Mouse (Mus musculus) central nervous system, embryonic 11.5 days (tissue): ENCODE results near the gene Mettl7a3. TPM values are rescaled to one million over a fixed set of nuclear protein-coding genes. Genes with fewer than 3 reads are reported as not detected.

Experiments
- polyA plus RNA-seq: library from polyadenylated mRNA; depleted of rRNA; stranded (reverse); fragments of >200 nt; gene quantifications from 2 replicates; pipeline ENCODE4 v1.2.3, GENCODE M21; 2012; rRNA removed

Mettl7a3 gene
- polyA plus RNA-seq = 0.06 and 0.16 TPM in 2 replicates

GRCm38 (mm10) chr15:100334629-100335028 is at the start of gene Mettl7a3:
TSS of gene Mettl7a3 (plus strand) at chr15:100334929.

GRCm38 (mm10) chr15:100304019-100304991 is 30.4 kb upstream of the Mettl7a3 start, which contains the start of gene Mettl7a1:
TSS of gene Mettl7a1 (plus strand) at chr15:100304140.

GRCm38 (mm10) chr15:100352711-100353250 is 18.1 kb downstream of the Mettl7a3 start, which contains the start of the genes Methig1 and Mettl7a2:
TSS of gene Methig1 (plus strand) at chr15:100353149.
TSS of gene Mettl7a2 (plus strand) at chr15:100353200.

GRCm38 (mm10) chr15:100364242-100364641 is 29.5 kb downstream of the Mettl7a3 start, which contains the start of gene Higd1c:
TSS of gene Higd1c (plus strand) at chr15:100364542.

Other genes starting within 250 kb of the Mettl7a3 start
- 34.1 and 35.2 TPM in 2 replicates for gene Atf1, start 107.1 kb upstream of the Mettl7a3 start, polyA plus RNA-seq
- not detected in 2 replicates for gene Tmprss12, start 54.1 kb upstream of the Mettl7a3 start, polyA plus RNA-seq
- 11.7 and 16.6 TPM in 2 replicates for gene Mettl7a1, start 30.8 kb upstream of the Mettl7a3 start, polyA plus RNA-seq
- gene Methig1, start 18.2 kb downstream of the Mettl7a3 start, polyA plus RNA-seq = 0.09 TPM in 1 of 2 replicates, not detected in the other
- gene Mettl7a2, start 18.3 kb downstream of the Mettl7a3 start, polyA plus RNA-seq = not detected in 2 replicates
- 0.12 TPM in 1 of 2 replicates, not detected in the other for gene Higd1c, start 29.6 kb downstream of the Mettl7a3 start, polyA plus RNA-seq
- not detected in 2 replicates for gene Gm5475, start 87.2 kb downstream of the Mettl7a3 start, polyA plus RNA-seq
- gene Slc11a2, start 90.1 kb downstream of the Mettl7a3 start, polyA plus RNA-seq = 23.9 and 31.8 TPM in 2 replicates
- gene Letmd1, start 134.1 kb downstream of the Mettl7a3 start, polyA plus RNA-seq = 44.8 and 63.6 TPM in 2 replicates
- gene Csrnp2, start 160.6 kb downstream of the Mettl7a3 start, polyA plus RNA-seq = 21.6 TPM in 2 replicates
- gene Tfcp2, start 217.1 kb downstream of the Mettl7a3 start, polyA plus RNA-seq = 32.7 and 34.2 TPM in 2 replicates